In the genomic region with DNA sequence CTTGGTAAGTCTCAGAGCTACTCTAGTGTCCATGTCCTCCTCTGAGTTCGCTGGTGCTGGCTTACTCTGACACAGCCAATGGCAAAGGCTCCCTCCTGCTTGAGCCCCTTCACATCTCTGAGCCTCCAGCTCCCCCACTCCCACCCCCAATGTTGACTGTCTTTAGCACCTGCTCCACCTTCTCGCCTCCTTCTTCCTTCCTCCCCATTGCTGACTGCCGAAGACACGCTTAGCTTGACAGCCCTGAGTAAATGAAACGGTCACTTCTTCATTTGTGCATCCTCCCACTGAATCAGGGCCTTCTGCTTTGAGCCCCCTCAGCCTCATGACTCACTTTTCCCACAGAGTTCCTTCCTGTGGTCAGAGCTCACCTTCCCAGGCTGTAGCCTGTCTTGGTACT, we compare ENCODE assay signal across 11 mouse cellular contexts. TPM values are rescaled to one million over a fixed set of nuclear protein-coding genes. Genes with fewer than 3 reads are reported as not detected.
DNase-seq lines count a peak whose midpoint lies in the region; ATAC-seq and TF ChIP-seq lines count a peak whose summit lies in the region.
"Had no signal": no experiment of that assay in that cellular context is flagged by ENCODE, and none has a peak within 500 bp of the region (broad histone marks: within the 10 kb centered on the region; RNA-seq: fewer than 3 reads in every experiment).

No protein-coding gene starts in this region.

- ATAC-seq in kidney, embryonic 15.5 days (replicated peaks; ENCODE audit: low FRiP score) = no peak
- no peak for ATAC-seq in limb, embryonic 15.5 days (ENCODE audit: insufficient number of reproducible peaks, low FRiP score, low TSS enrichment, low read depth)
- ATAC-seq: forebrain, embryonic 15.5 days had no signal

- WGBS in kidney, embryonic 15.5 days = 64% methylated on average over 5 of the region's 5 CpGs
- WGBS in kidney, adult 2 months = 48% methylated on average over 5 of the region's 5 CpGs
- 70% methylated on average over 5 of the region's 5 CpGs for WGBS in limb, embryonic 15.5 days

- no peaks in the 10 kb centered on the region for H3K9me3 ChIP-seq in kidney, embryonic 15.5 days (replicated peaks)
- no peaks in the 10 kb centered on the region for H3K9me3 ChIP-seq in limb, embryonic 15.5 days
- H3K9me3 ChIP-seq: forebrain, embryonic 15.5 days had no signal

- 0 out of 2 replicates have a peak overlapping the region, but pooled peaks have one; percentile 41 for H3K27ac ChIP-seq in kidney, embryonic 15.5 days
- H3K27ac ChIP-seq in kidney, adult 2 months (ENCODE audit: insufficient read depth, low read depth, low read length) = no peak overlapping the region
- no peak overlapping the region for H3K27ac ChIP-seq in limb, embryonic 15.5 days
- H3K27ac ChIP-seq: forebrain, embryonic 15.5 days had no signal

- peaks cover 26% of the 10 kb centered on the region for H3K27me3 ChIP-seq in kidney, embryonic 15.5 days
- no peaks in the 10 kb centered on the region for H3K27me3 ChIP-seq in kidney, adult 2 months (replicated peaks; ENCODE audit: control insufficient read depth, insufficient read depth, low read length)
- H3K27me3 ChIP-seq in limb, embryonic 15.5 days = peaks cover 37% of the 10 kb centered on the region

- H3K36me3 ChIP-seq in kidney, embryonic 15.5 days = 0 out of 2 replicates have a peak, but pooled peaks cover 2% of the 10 kb centered on the region
- no peaks in the 10 kb centered on the region for H3K36me3 ChIP-seq in kidney, adult 2 months (ENCODE audit: control insufficient read depth, insufficient read depth, low read length)
- H3K36me3 ChIP-seq in limb, embryonic 15.5 days = no peaks in the 10 kb centered on the region
- H3K36me3 ChIP-seq: forebrain, embryonic 15.5 days had no signal

- TF ChIP-seq CTCF in kidney, adult 2 months (conservative IDR thresholded peaks at IDR 0.05; ENCODE audit: insufficient read depth, insufficient read length, low read depth, low read length) = no peak

- no peak for DNase-seq in kidney, adult 2 months
- DNase-seq in brain, adult 2 months (ENCODE audit: low read depth, low spot score) = peak; percentile 33
- peak; percentile 75 to 80 for DNase-seq in spleen, postnatal 36 days (ENCODE audit: low spot score in 2 of 2)
- no peak for DNase-seq in ovary, postnatal 10 days (ENCODE audit: low spot score)
- DNase-seq in kidney, adult 8-10 months = no peak
- DNase-seq: right cerebral cortex, adult 18-20 months had no signal

- H3K4me3 ChIP-seq in kidney, embryonic 15.5 days (replicated peaks) = no peak overlapping the region
- H3K4me3 ChIP-seq in kidney, adult 2 months (ENCODE audit: insufficient read depth, low read depth, low read length) = no peak overlapping the region
- no peak overlapping the region for H3K4me3 ChIP-seq in limb, embryonic 15.5 days
- H3K4me3 ChIP-seq: forebrain, embryonic 15.5 days had no signal

- peak overlapping the region; percentile 94 for H3K4me2 ChIP-seq in kidney, embryonic 15.5 days
- peak overlapping the region; percentile 14; the same call in 1 of the 2 replicates for H3K4me2 ChIP-seq in limb, embryonic 15.5 days
- H3K4me2 ChIP-seq: forebrain, embryonic 15.5 days had no signal

- no peak overlapping the region for H3K9ac ChIP-seq in kidney, embryonic 15.5 days
- no peak overlapping the region for H3K9ac ChIP-seq in limb, embryonic 15.5 days
- H3K9ac ChIP-seq: forebrain, embryonic 15.5 days had no signal

- peaks cover 34% of the 10 kb centered on the region for H3K4me1 ChIP-seq in kidney, embryonic 15.5 days
- no peaks in the 10 kb centered on the region for H3K4me1 ChIP-seq in kidney, adult 2 months (ENCODE audit: control insufficient read depth, insufficient read depth, low read length)
- peaks cover 22% of the 10 kb centered on the region for H3K4me1 ChIP-seq in limb, embryonic 15.5 days

- no peak for TF ChIP-seq POLR2A in kidney, adult 2 months (IDR thresholded peaks at IDR 0.05; ENCODE audit: low read depth, low read length)

RNA-seq across cellular contexts. Expression of a gene that starts 2.2 kb away (rescaled TPM):
- polyA plus RNA-seq in kidney, embryonic 15.5 days (2015; fragmentation: Nextera tagmentation; extraction: Ambion mirVana) = 13.5 and 14.5 TPM in 2 replicates
- polyA plus RNA-seq in kidney, adult 2 months (2012; rRNA removed) = 16.8 and 17.0 TPM in 2 replicates
- 16.6 and 30.3 TPM in 2 replicates for polyA plus RNA-seq in limb, embryonic 15.5 days (2015; fragmentation: Nextera tagmentation; extraction: Ambion mirVana)

RNA-seq across cellular contexts. Expression of a gene that starts 5.4 kb away (rescaled TPM):
- polyA plus RNA-seq in kidney, embryonic 15.5 days (2015; fragmentation: Nextera tagmentation; extraction: Ambion mirVana) = not detected in 2 replicates
- not detected in 2 replicates for polyA plus RNA-seq in kidney, adult 2 months (2012; rRNA removed)
- not detected in 2 replicates for polyA plus RNA-seq in limb, embryonic 15.5 days (2015; fragmentation: Nextera tagmentation; extraction: Ambion mirVana)
- polyA plus RNA-seq: forebrain, embryonic 15.5 days; kidney, postnatal 0 days; limb, embryonic 11.5 days had no signal

RNA-seq across cellular contexts. Expression of a gene that starts 31.8 kb away (rescaled TPM):
- polyA plus RNA-seq in kidney, embryonic 15.5 days (2015; fragmentation: Nextera tagmentation; extraction: Ambion mirVana) = 62.3 and 67.3 TPM in 2 replicates
- polyA plus RNA-seq in kidney, adult 2 months (2012; rRNA removed) = 24.3 and 28.1 TPM in 2 replicates
- polyA plus RNA-seq in limb, embryonic 15.5 days (2015; fragmentation: Nextera tagmentation; extraction: Ambion mirVana) = 55.0 and 61.9 TPM in 2 replicates

Comparison
In these comparisons a context has a peak if more than half of its experiments do, and no peak if none do; other contexts are left out.
1. DNase-seq: peak in brain, adult 2 months (single experiment) and spleen, postnatal 36 days (2 of 2); none in kidney, adult 2 months (single experiment), ovary, postnatal 10 days (single experiment) and kidney, adult 8-10 months (0 of 2).